Mouse (Mus musculus) kidney, embryonic 15.5 days (tissue): ENCODE results near the gene Cer1. TPM values are rescaled to one million over a fixed set of nuclear protein-coding genes. Genes with fewer than 3 reads are reported as not detected.

Experiments used
- ATAC-seq: fragments of 200-750 bp; cut with Nextera tagmentation; replicated peaks from 2 replicates; pipeline ENCODE4 v1.8.0; 2017; ENCODE audit warnings: moderate TSS enrichment; ENCODE audit not compliant: low FRiP score
- H3K27ac ChIP-seq: fragments of 300-500 bp; sonication (generic); 2 replicates; pipeline ENCODE4 v1.5.1; 2015; ENCODE audit warnings: mild to moderate bottlenecking, inconsistent platforms
- H3K27me3 ChIP-seq: fragments of 300-500 bp; sonication (generic); 2 replicates; pipeline ENCODE4 v1.6.1; 2015; ENCODE audit warnings: inconsistent platforms
- H3K36me3 ChIP-seq: fragments of 300-500 bp; sonication (generic); 2 replicates; pipeline ENCODE4 v1.6.1; 2015; ENCODE audit warnings: inconsistent platforms
- H3K4me1 ChIP-seq: fragments of 300-500 bp; sonication (generic); 2 replicates; pipeline ENCODE4 v1.6.1; 2015; ENCODE audit warnings: inconsistent platforms
- H3K4me2 ChIP-seq: fragments of 300-500 bp; sonication (generic); 2 replicates; pipeline ENCODE4 v1.6.1; 2015; ENCODE audit warnings: moderate library complexity, mild to moderate bottlenecking, inconsistent platforms
- H3K4me3 ChIP-seq: fragments of 300-500 bp; sonication (generic); replicated peaks from 2 replicates; pipeline ENCODE4 v1.5.1; 2015; ENCODE audit warnings: mild to moderate bottlenecking, inconsistent platforms
- H3K9ac ChIP-seq: fragments of 300-500 bp; sonication (generic); 2 replicates; pipeline ENCODE4 v1.6.1; 2015; ENCODE audit warnings: mild to moderate bottlenecking, inconsistent platforms
- H3K9me3 ChIP-seq: fragments of 300-500 bp; sonication (generic); replicated peaks from 2 replicates; pipeline ENCODE4 v1.6.1; 2016; ENCODE audit warnings: inconsistent platforms
- WGBS: fragments of 180-500 bp; shearing (Covaris S2); methylation state at CpG from one replicate; pipeline ENCODE4 v1.1.7; 2015; ENCODE audit warnings: mixed read lengths; 5-methylcytosine and 5-hydroxymethylcytosine counted together
- polyA plus RNA-seq: library from polyadenylated mRNA; unstranded; fragments of >200 nt; fragmentation: Nextera tagmentation; extraction: Ambion mirVana; gene quantifications from 2 replicates; pipeline ENCODE4 v1.2.1, GENCODE M21; 2015

The Cer1 gene
- polyA plus RNA-seq, 1 experiment from 2014 or later: 0.09 TPM

DNA sequence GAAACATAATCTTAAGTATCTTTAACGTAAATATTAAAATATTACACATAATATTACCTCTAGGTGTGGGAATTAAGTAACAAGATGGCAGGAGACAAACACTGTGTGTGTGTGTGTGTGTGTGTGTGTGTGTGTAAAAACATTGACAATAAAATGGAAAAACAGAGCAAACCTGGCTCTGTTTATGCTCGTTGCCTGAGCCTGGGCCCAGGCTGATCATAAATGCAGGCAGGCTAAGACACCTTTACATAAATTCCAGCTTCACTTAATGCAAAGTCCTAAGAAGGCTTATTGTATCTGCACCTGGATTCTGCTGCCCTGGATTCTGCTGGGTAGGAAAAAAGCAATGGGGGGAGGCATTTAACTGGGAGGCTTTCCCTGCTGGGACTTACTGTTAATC lies 6.6 kb upstream of the Cer1 start:
- no peak overlapping the region for H3K9ac ChIP-seq
- H3K4me2 ChIP-seq: no peak overlapping the region
- H3K36me3 ChIP-seq: peaks cover 6% of the 10 kb centered on the region; the same call in 1 of the 2 replicates
- H3K4me1 ChIP-seq: 0 out of 2 replicates have a peak, but pooled peaks cover 3% of the 10 kb centered on the region
- no peaks in the 10 kb centered on the region for H3K9me3 ChIP-seq
- no peak overlapping the region; the same call in 1 of the 2 replicates for H3K27ac ChIP-seq
- no peaks in the 10 kb centered on the region for H3K27me3 ChIP-seq
- no peak for ATAC-seq
- WGBS: 60% methylated on average over 2 of the region's 2 CpGs
- no peak overlapping the region for H3K4me3 ChIP-seq

DNA sequence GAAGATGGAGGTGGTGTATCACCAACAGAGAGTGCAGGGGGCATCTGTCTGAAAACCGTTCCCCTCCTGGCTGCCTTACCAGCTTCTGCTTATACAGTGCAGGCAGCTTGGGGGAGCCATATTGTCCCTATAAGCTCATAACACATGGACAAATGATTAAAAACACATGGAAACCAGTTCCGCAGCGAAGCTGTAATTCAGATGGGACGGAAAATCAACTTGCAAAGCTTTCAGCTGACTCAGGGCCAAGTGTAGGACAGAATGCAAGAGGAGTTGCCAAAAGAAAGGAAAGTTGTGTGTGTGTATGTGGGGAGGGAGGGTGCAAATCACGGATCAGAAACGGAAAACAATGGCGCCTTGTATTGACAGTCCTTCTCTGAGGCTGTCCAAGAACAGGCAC lies 6.1 kb upstream of the Cer1 start:
- Histone ChIP-seq H3K9ac (no peak overlapping the region), H3K4me1 (0 out of 2 replicates have a peak, but pooled peaks cover 3% of the 10 kb centered on the region), H3K27me3 (no peaks in the 10 kb centered on the region), H3K4me2 (no peak overlapping the region), H3K36me3 (0 out of 2 replicates have a peak, but pooled peaks cover 4% of the 10 kb centered on the region), H3K4me3 (no peak overlapping the region), H3K9me3 (no peaks in the 10 kb centered on the region), H3K27ac (peak overlapping the region; percentile 67)
- 0 out of 2 replicates have a peak, but pooled peaks have one; percentile 25 for ATAC-seq
- WGBS: 56% methylated on average over 7 of the region's 7 CpGs

DNA sequence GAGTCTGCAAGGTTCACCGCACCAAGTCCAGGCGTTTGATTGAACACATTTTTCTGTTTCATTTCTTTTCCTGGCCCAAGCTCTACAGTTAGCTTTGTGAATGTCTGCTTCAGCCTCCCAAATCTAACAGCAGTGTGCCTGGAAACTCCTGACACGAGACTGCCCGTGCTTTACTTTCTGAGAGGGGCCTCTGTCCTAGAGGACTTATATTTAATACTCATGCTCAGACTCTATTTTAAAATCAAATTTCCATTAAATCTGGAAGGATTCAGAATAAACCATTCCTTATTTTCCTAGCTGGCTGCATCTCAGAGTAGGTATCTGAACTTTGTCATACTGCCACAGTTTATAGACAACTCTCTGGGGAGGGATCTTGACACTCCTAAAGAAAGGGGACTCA lies 5.6 kb upstream of the Cer1 start:
- H3K27ac ChIP-seq: peak overlapping the region; percentile 67
- 75% methylated on average over 4 of the region's 4 CpGs for WGBS
- H3K4me3 ChIP-seq: no peak overlapping the region

DNA sequence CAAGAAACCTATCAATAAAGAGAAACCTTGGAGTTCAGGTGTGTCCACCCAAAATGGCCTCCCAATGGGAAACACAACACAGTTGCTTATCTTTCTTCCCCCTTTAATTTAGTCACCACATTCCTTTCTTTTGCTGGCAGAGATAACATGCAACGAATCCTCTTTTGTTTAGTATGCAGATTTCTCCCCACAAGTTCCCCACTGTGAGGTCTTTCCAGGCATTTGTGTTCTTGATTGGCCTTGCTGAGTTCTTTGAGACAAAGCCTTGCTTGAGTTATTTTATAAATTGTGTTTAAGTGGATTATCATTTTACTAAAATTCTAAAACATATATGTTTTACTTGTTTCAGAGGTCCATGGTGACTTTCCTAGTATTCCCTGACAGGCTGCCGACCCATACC lies 1.2 kb upstream of the Cer1 start:
- ATAC-seq: no peak
- 68% methylated on average over 2 of the region's 2 CpGs for WGBS
- Histone ChIP-seq H3K4me1 (0 out of 2 replicates have a peak, but pooled peaks cover 3% of the 10 kb centered on the region), H3K27ac (no peak overlapping the region), H3K27me3 (no peaks in the 10 kb centered on the region), H3K4me3 (no peak overlapping the region), H3K9ac (no peak overlapping the region), H3K36me3 (no peaks in the 10 kb centered on the region), H3K9me3 (no peaks in the 10 kb centered on the region), H3K4me2 (no peak overlapping the region)

More for the DNA sequence above, 5.6 kb upstream of the Cer1 start:
- H3K9ac ChIP-seq: no peak overlapping the region
- no peak overlapping the region for H3K4me2 ChIP-seq
- ATAC-seq: no peak
- H3K4me1 ChIP-seq: 0 out of 2 replicates have a peak, but pooled peaks cover 3% of the 10 kb centered on the region
- H3K9me3 ChIP-seq: no peaks in the 10 kb centered on the region
- H3K27me3 ChIP-seq: no peaks in the 10 kb centered on the region
- 0 out of 2 replicates have a peak, but pooled peaks cover 4% of the 10 kb centered on the region for H3K36me3 ChIP-seq

DNA sequence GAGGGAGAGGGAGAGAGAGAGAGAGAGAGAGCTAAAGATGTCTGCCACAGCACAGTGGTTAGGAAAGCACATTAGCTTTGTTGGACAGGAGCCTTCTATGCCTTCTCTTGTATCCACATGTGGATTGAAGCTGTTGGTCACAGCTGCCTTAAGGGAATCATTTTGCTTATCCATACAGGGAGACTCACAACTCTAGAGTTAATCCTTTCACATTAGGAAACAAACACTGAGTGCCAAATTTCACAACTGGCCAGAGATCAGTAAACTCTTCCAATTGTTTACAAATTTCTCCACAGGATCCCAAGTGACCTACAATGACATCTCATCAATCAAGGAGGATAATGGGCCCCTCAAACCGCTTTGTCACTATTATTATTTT lies 576 bp upstream of the Cer1 start:
- WGBS: 45% methylated on average over 1 of the region's 1 CpGs
- Histone ChIP-seq H3K4me3 (no peak overlapping the region), H3K9me3 (no peaks in the 10 kb centered on the region), H3K4me1 (no peaks in the 10 kb centered on the region), H3K36me3 (no peaks in the 10 kb centered on the region), H3K9ac (no peak overlapping the region), H3K4me2 (no peak overlapping the region), H3K27ac (no peak overlapping the region), H3K27me3 (no peaks in the 10 kb centered on the region)
- no peak for ATAC-seq

DNA sequence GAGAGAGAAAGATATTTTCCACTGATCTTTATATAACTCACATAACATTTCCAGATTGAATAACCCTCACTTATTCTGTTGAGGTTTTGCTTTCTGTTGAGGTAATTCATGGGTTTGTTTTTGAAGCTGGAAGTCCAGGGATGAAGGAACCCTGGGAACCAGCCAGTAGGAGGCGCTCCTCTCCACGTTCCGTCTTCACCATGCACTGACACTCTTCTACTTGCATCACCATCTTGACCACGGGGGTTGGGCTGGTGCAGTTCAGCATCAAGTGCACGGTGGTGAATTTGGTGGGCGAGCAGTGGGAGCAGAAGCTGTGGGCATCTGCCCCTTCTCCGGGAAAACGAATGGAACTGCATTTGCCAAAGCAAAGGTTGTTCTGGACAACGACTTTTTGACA lies 2.4 kb downstream of the Cer1 start:
- H3K36me3 ChIP-seq: no peaks in the 10 kb centered on the region

DNA sequence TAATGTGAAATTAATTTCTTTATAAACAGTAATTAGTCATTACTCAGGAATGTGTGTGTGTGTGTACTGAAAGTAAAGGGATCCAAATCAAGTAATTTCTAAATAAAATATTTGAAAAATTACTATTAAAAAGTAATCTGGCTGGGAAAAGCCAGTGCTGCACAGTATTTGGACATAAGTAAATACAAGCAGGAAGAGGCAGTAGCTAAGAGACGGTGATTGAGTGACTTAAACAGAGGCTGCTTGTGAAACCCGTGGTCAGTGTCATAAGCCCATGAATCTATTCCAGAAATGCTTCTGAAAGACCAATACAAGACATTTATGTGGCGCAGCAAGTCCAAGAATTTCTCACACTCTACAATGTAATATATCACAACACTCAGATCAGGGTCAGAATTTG lies 3.6 kb downstream of the Cer1 start:
- 74% methylated on average over 3 of the region's 3 CpGs for WGBS

More for the DNA sequence above, 2.4 kb downstream of the Cer1 start:
- H3K4me3 ChIP-seq: no peak overlapping the region
- no peaks in the 10 kb centered on the region for H3K9me3 ChIP-seq
- no peaks in the 10 kb centered on the region for H3K27me3 ChIP-seq
- no peaks in the 10 kb centered on the region for H3K4me1 ChIP-seq
- no peak overlapping the region for H3K9ac ChIP-seq
- ATAC-seq: no peak
- no peak overlapping the region for H3K4me2 ChIP-seq
- no peak overlapping the region for H3K27ac ChIP-seq
- WGBS: 83% methylated on average over 9 of the region's 9 CpGs

DNA sequence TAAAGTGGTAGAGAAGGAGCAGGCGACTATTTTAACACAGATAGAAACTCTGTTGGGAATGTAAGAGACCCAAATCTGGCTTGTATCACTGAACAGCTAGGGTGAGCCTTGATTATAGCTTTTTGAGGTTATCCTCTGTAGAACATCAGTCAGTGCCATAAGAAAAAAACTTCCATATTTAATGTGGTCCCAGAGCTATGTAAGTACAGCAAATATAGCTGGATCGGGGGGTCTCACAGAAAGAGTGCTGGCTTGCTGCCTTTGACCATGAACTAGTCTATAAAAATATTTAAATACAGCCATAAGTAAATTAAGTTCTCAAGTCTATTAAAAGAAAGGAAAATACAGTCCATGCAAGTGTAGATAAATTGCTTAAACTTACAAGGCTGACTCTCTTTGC lies 4.7 kb downstream of the Cer1 start:
- no peaks in the 10 kb centered on the region for H3K36me3 ChIP-seq
- H3K9ac ChIP-seq: no peak overlapping the region
- H3K9me3 ChIP-seq: no peaks in the 10 kb centered on the region
- H3K4me2 ChIP-seq: no peak overlapping the region
- no peak for ATAC-seq
- H3K27me3 ChIP-seq: no peaks in the 10 kb centered on the region
- 71% methylated on average over 2 of the region's 2 CpGs for WGBS
- H3K4me1 ChIP-seq: no peaks in the 10 kb centered on the region
- no peak overlapping the region for H3K4me3 ChIP-seq
- no peak overlapping the region for H3K27ac ChIP-seq

More for the DNA sequence above, 3.6 kb downstream of the Cer1 start:
- ATAC-seq: no peak
- no peak overlapping the region for H3K9ac ChIP-seq
- no peaks in the 10 kb centered on the region for H3K9me3 ChIP-seq
- H3K27me3 ChIP-seq: no peaks in the 10 kb centered on the region
- H3K4me2 ChIP-seq: no peak overlapping the region
- H3K27ac ChIP-seq: no peak overlapping the region
- H3K4me3 ChIP-seq: no peak overlapping the region
- H3K36me3 ChIP-seq: no peaks in the 10 kb centered on the region
- H3K4me1 ChIP-seq: no peaks in the 10 kb centered on the region

DNA sequence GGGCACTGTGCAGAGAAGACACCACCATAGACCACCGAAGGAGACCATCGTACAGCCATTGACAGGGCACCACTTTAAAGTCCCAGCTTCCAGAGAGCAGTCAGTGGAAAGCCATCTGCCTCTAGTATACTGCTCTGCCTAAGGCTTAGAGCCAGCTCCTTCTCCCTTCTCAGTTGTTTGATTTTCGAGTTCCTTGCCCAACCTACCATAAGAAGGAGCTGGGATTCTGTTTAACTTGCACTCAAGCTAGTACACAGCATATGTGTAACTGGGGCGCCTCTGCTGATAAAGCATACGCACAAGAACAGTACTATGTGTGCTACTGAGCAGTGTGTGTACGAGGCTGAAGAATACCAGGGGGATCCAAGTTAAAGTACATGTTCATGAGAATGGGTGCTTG lies 5.8 kb downstream of the Cer1 start:
- H3K36me3 ChIP-seq: no peaks in the 10 kb centered on the region
- no peak overlapping the region for H3K27ac ChIP-seq
- H3K4me1 ChIP-seq: no peaks in the 10 kb centered on the region
- no peaks in the 10 kb centered on the region for H3K9me3 ChIP-seq
- ATAC-seq: no peak
- H3K27me3 ChIP-seq: no peaks in the 10 kb centered on the region
- no peak overlapping the region for H3K9ac ChIP-seq
- 88% methylated on average over 6 of the region's 6 CpGs for WGBS
- H3K4me3 ChIP-seq: no peak overlapping the region
- H3K4me2 ChIP-seq: no peak overlapping the region

DNA sequence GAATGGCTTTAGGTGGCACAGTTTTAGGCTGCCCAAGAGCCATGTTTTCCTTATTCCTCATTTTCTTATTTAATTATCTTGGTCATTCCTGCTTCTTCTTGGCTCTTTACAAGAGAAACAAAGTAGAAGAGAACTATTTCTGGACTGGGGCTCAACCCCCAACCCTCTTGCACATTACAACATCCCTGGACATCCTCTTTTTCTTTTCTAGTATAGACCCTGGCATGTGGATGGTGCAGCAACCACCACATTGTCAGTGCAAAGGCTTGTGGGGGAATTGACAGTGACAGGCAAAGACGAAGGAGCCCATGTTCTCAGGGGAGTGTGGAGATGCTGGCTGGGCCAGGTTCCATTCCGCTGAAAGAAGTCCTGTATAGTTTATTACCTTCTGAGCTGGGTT lies 8.3 kb downstream of the Cer1 start:
- Histone ChIP-seq H3K4me2 (no peak overlapping the region), H3K4me1 (0 out of 2 replicates have a peak, but pooled peaks cover 3% of the 10 kb centered on the region), H3K27me3 (no peaks in the 10 kb centered on the region), H3K9ac (no peak overlapping the region), H3K27ac (no peak overlapping the region), H3K9me3 (no peaks in the 10 kb centered on the region), H3K36me3 (no peaks in the 10 kb centered on the region), H3K4me3 (no peak overlapping the region)
- ATAC-seq: no peak
- WGBS: 84% methylated on average over 2 of the region's 2 CpGs

DNA sequence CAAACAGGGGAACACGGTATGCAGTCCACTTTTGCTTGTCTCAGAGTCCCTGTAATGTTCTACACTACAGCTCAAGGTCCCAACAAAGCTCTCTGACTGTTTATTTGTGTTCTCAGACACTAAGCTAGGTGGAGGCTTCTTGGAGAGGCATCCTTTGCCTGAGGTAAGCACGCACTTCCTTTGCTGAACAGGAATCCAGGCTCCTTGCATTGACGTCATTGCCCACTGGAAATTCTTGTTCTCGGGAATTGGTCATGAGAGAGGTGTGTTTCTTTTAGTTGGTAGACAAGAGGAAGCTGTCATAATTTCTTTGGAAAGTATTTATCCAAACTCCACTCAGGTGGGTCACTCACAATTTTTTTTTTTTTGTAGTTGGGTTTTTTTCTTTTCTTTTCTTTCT lies 9.4 kb downstream of the Cer1 start:
- Histone ChIP-seq H3K27me3 (no peaks in the 10 kb centered on the region), H3K9me3 (no peaks in the 10 kb centered on the region), H3K4me1 (0 out of 2 replicates have a peak, but pooled peaks cover 3% of the 10 kb centered on the region), H3K27ac (no peak overlapping the region), H3K4me2 (no peak overlapping the region), H3K4me3 (no peak overlapping the region), H3K36me3 (no peaks in the 10 kb centered on the region), H3K9ac (no peak overlapping the region)
- ATAC-seq: no peak
- WGBS: 66% methylated on average over 4 of the region's 4 CpGs

DNA sequence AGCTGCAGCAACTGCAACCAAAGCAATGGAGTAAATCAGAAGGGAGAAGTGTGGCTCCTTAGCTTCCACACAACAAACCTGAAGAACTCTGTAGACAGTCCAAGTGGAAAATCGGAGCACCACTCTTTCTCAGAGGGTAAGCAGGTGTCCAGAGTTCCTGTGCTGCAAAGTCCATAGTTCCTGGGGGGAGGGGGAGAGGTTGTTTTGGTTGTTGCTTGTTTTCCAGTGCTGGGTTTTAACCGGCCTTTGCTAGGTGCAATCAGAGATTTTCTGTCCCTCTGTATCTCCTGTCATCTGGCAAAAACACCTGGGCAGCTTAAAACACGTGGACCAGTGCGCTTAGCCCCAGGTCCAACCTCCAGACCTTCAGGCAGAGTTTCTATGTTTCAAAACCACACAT lies 10.2 kb downstream of the Cer1 start:
- H3K27me3 ChIP-seq: no peaks in the 10 kb centered on the region
- H3K4me1 ChIP-seq: 0 out of 2 replicates have a peak, but pooled peaks cover 3% of the 10 kb centered on the region
- H3K4me2 ChIP-seq: no peak overlapping the region
- no peak overlapping the region for H3K27ac ChIP-seq
- no peak for ATAC-seq
- H3K36me3 ChIP-seq: no peaks in the 10 kb centered on the region
- H3K4me3 ChIP-seq: no peak overlapping the region
- 54% methylated on average over 4 of the region's 4 CpGs for WGBS
- no peak overlapping the region for H3K9ac ChIP-seq
- H3K9me3 ChIP-seq: no peaks in the 10 kb centered on the region

DNA sequence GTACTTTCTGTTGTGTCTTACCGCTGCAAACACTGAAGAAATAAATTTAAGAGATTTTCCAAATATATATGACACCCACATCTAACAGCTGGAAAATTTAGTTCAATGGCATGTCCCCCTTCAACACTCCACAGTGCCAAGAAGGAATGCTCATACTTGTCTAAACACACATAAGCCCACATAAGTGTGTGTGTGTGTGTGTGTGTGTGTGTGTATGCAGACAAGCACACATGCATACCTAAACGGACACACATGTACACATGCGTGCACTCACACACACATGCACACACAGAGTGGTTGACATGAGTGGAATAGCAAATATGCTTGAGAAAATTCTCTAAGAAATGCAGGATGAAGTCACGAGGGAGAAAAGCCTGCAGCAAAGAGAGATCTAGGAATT lies 12.4 kb downstream of the Cer1 start:
- H3K27me3 ChIP-seq: no peaks in the 10 kb centered on the region
- no peak overlapping the region for H3K9ac ChIP-seq
- no peaks in the 10 kb centered on the region for H3K36me3 ChIP-seq
- H3K9me3 ChIP-seq: no peaks in the 10 kb centered on the region
- 0 out of 2 replicates have a peak, but pooled peaks cover 3% of the 10 kb centered on the region for H3K4me1 ChIP-seq
- no peak overlapping the region for H3K27ac ChIP-seq
- 72% methylated on average over 4 of the region's 4 CpGs for WGBS
- no peak overlapping the region for H3K4me2 ChIP-seq
- ATAC-seq: no peak
- no peak overlapping the region for H3K4me3 ChIP-seq
